Mouse (Mus musculus) urinary bladder, adult 2 months (tissue): Measurements from ENCODE around the gene Marveld2. TPM values are rescaled to one million over a fixed set of nuclear protein-coding genes. Genes with fewer than 3 reads are reported as not detected.

Experiments
- polyA plus RNA-seq: library from polyadenylated mRNA; depleted of rRNA; stranded (reverse); fragments of >200 nt; gene quantifications from 2 replicates; pipeline ENCODE4 v1.2.3, GENCODE M21; 2012; rRNA removed

Gene Marveld2
- polyA plus RNA-seq, 1 experiment = 14.9 TPM

Other genes starting within 250 kb of the Marveld2 start
- 0.04 and 0.07 TPM in 2 replicates for gene Naip1, start 164.1 kb downstream of the Marveld2 start, polyA plus RNA-seq
- 38.1 and 46.5 TPM in 2 replicates for gene Gtf2h2, start 124.4 kb downstream of the Marveld2 start, polyA plus RNA-seq
- gene Ocln, start 64.3 kb downstream of the Marveld2 start, polyA plus RNA-seq = 10.0 and 11.1 TPM in 2 replicates
- gene Ak6, start 34.0 kb upstream of the Marveld2 start, polyA plus RNA-seq = 122 and 135 TPM in 2 replicates
- gene Rad17, start 34.1 kb upstream of the Marveld2 start, polyA plus RNA-seq = 13.9 and 14.5 TPM in 2 replicates
- gene Taf9, start 34.6 kb upstream of the Marveld2 start, polyA plus RNA-seq = 8.3 and 8.7 TPM in 2 replicates
- gene Ccdc125, start 52.7 kb upstream of the Marveld2 start, polyA plus RNA-seq = 8.8 and 9.1 TPM in 2 replicates
- 27.4 and 33.6 TPM in 2 replicates for gene Cdk7, start 114.0 kb upstream of the Marveld2 start, polyA plus RNA-seq
- gene Mrps36, start 127.7 kb upstream of the Marveld2 start, polyA plus RNA-seq = 75.0 and 84.5 TPM in 2 replicates
- gene Cenph, start 158.9 kb upstream of the Marveld2 start, polyA plus RNA-seq = 0.88 and 1.6 TPM in 2 replicates
- 3.1 and 3.2 TPM in 2 replicates for gene Ccnb1, start 169.6 kb upstream of the Marveld2 start, polyA plus RNA-seq
- gene Slc30a5, start 216.5 kb upstream of the Marveld2 start, polyA plus RNA-seq = 44.7 and 48.8 TPM in 2 replicates